ENCODE assay signal across 8 mouse cellular contexts in genomic region chr6:38252766-38253735, GRCm38 (mm10). TPM values are rescaled to one million over a fixed set of nuclear protein-coding genes. Genes with fewer than 3 reads are reported as not detected.
A peak's percentile ranks its signal among the peaks of the same experiment; 100 is the strongest.
DNase-seq lines count a peak whose midpoint lies in the region; ATAC-seq and TF ChIP-seq lines count a peak whose summit lies in the region.

No protein-coding gene starts in this region.

- no peaks in the 10 kb centered on the region for H3K79me2 ChIP-seq in liver, adult 2 months (ENCODE audit: control insufficient read depth, insufficient read depth, low read length)

- 29% methylated on average over 19 of the region's 19 CpGs for WGBS in liver, adult 2 months
- 6% methylated on average over 19 of the region's 19 CpGs for WGBS in hindbrain, embryonic 12.5 days

- ATAC-seq in hindbrain, embryonic 12.5 days (ENCODE audit: low FRiP score) = peak; percentile 41; the same call in 1 of the 2 replicates

- no peaks in the 10 kb centered on the region for H3K36me3 ChIP-seq in liver, adult 2 months (ENCODE audit: control insufficient read depth, insufficient read depth, low read length)
- no peaks in the 10 kb centered on the region for H3K36me3 ChIP-seq in hindbrain, embryonic 12.5 days

- no peak overlapping the region for H3K27ac ChIP-seq in liver, adult 2 months (replicated peaks; ENCODE audit: insufficient read depth, low read depth, low read length)
- peak overlapping the region; percentile 97 for H3K27ac ChIP-seq in hindbrain, embryonic 12.5 days

- H3K4me3 ChIP-seq in liver, adult 2 months (ENCODE audit: insufficient read depth, low read depth, low read length) = peak overlapping the region; percentile 76
- peak overlapping the region; percentile 88 for H3K4me3 ChIP-seq in hindbrain, embryonic 12.5 days

- no peak for TF ChIP-seq CTCF in liver, adult 2 months (IDR thresholded peaks at IDR 0.05; ENCODE audit: low read depth, low read length)

- peak overlapping the region; percentile 76 for H3K4me2 ChIP-seq in hindbrain, embryonic 12.5 days (replicated peaks)

- peaks cover 5% of the 10 kb centered on the region; the same call in 1 of the 2 replicates for H3K4me1 ChIP-seq in liver, adult 2 months (ENCODE audit: control insufficient read depth, insufficient read depth, low read length)
- H3K4me1 ChIP-seq in hindbrain, embryonic 12.5 days = peaks cover 42% of the 10 kb centered on the region

- no peaks in the 10 kb centered on the region for H3K9me3 ChIP-seq in hindbrain, embryonic 12.5 days (replicated peaks)

- DNase-seq in liver, adult 2 months (ENCODE audit: extremely low read depth, low read depth, low spot score) = no peak
- DNase-seq in liver = no peak
- DNase-seq in cerebellum, postnatal 25 days = peak; percentile 43 to 49
- DNase-seq in lung, postnatal 36 days = peak; percentile 45
- DNase-seq in urinary bladder, postnatal 10 days (ENCODE audit: low spot score) = no peak
- no peak for DNase-seq in urinary bladder, adult 18-20 months (ENCODE audit: low spot score in 2 of 2)
- no peak for DNase-seq in gastrocnemius, adult 18-20 months (ENCODE audit: low spot score)

- H3K9ac ChIP-seq in liver, adult 2 months (ENCODE audit: low read depth, low read length) = peak overlapping the region; percentile 82
- peak overlapping the region; percentile 99 for H3K9ac ChIP-seq in hindbrain, embryonic 12.5 days

- TF ChIP-seq POLR2A in liver, adult 2 months (IDR thresholded peaks at IDR 0.05; ENCODE audit: extremely low read depth, insufficient read depth, low read length) = no peak

- H3K27me3 ChIP-seq in liver, adult 2 months (ENCODE audit: control insufficient read depth, insufficient read depth, low read length) = no peaks in the 10 kb centered on the region
- H3K27me3 ChIP-seq in hindbrain, embryonic 12.5 days = no peaks in the 10 kb centered on the region

RNA-seq across cellular contexts. Expression of gene D630045J12Rik, which starts 0.8 kb away (rescaled TPM):
- total RNA-seq in liver, adult 2 months (2014; rRNA removed) = 0.46 and 0.47 TPM in 2 replicates
- polyA plus RNA-seq in liver, adult 2 months (2012; rRNA removed) = 1.1 and 1.3 TPM in 2 replicates
- polyA plus RNA-seq in hindbrain, embryonic 12.5 days (2016; fragmentation: Nextera tagmentation; extraction: Ambion mirVana) = 13.9 and 14.3 TPM in 2 replicates
- under 1 TPM; 0.21 to 0.23 TPM for total RNA-seq in gastrocnemius, adult 18-20 months (2021)

RNA-seq across cellular contexts. Expression of gene Zc3hav1l, which starts 46.0 kb away (rescaled TPM):
- total RNA-seq in liver, adult 2 months (2014; rRNA removed) = 0.18 and 0.27 TPM in 2 replicates
- polyA plus RNA-seq in liver, adult 2 months (2012; rRNA removed) = 0.15 and 0.22 TPM in 2 replicates
- polyA plus RNA-seq in hindbrain, embryonic 12.5 days (2016; fragmentation: Nextera tagmentation; extraction: Ambion mirVana) = 16.3 and 18.9 TPM in 2 replicates
- under 1 TPM; 0.23 to 0.31 TPM for total RNA-seq in gastrocnemius, adult 18-20 months (2021)

Comparison
In these comparisons a context has a peak if more than half of its experiments do, and no peak if none do; other contexts are left out.
1. DNase-seq: peak in cerebellum, postnatal 25 days (2 of 2) and lung, postnatal 36 days (single experiment); none in liver, adult 2 months (single experiment), liver (single experiment), urinary bladder, postnatal 10 days (single experiment), urinary bladder, adult 18-20 months (0 of 2) and gastrocnemius, adult 18-20 months (single experiment).